21 mouse cellular contexts compared by ENCODE assay signal in genomic region chr8:121885433-121885832, GRCm38 (mm10). TPM values are rescaled to one million over a fixed set of nuclear protein-coding genes. Genes with fewer than 3 reads are reported as not detected.
"Had no signal": no experiment of that assay in that cellular context is flagged by ENCODE, and none has a peak within 500 bp of the region (broad histone marks: within the 10 kb centered on the region; RNA-seq: fewer than 3 reads in every experiment).

No protein-coding gene starts in this region.

- H3K27ac ChIP-seq: limb, embryonic 13.5 days; liver, embryonic 14.5 days; midbrain, embryonic 15.5 days; neural tube, embryonic 13.5 days had no signal

- H3K9ac ChIP-seq: limb, embryonic 13.5 days; liver, embryonic 14.5 days; midbrain, embryonic 15.5 days; neural tube, embryonic 13.5 days had no signal

- DNase-seq: kidney, adult 18-20 months; kidney, postnatal 10 days; kidney, postnatal 4 days; lung, adult 18-20 months; lung, postnatal 36 days; retina, postnatal 1 day; right cerebral cortex, postnatal 4 days; spleen, adult 18-20 months; thymus, adult 18-20 months; thymus, postnatal 14 days had no signal

- H3K9me3 ChIP-seq: limb, embryonic 13.5 days; midbrain, embryonic 15.5 days; neural tube, embryonic 13.5 days had no signal

- H3K27me3 ChIP-seq: limb, embryonic 13.5 days; midbrain, embryonic 15.5 days; neural tube, embryonic 13.5 days had no signal

- H3K4me1 ChIP-seq: midbrain, embryonic 15.5 days; neural tube, embryonic 13.5 days had no signal

- H3K4me2 ChIP-seq: limb, embryonic 13.5 days; midbrain, embryonic 11.5 days; midbrain, embryonic 15.5 days; neural tube, embryonic 13.5 days had no signal

- H3K4me3 ChIP-seq: limb, embryonic 13.5 days; midbrain, embryonic 15.5 days; neural tube, embryonic 13.5 days had no signal

RNA-seq across cellular contexts. Expression of gene Car5a, which starts 59.3 kb away (rescaled TPM):
- total RNA-seq: layer of hippocampus, postnatal 36 days; left cerebral cortex, postnatal 36 days; megakaryocyte, adult 5-6 weeks had no signal
- polyA plus RNA-seq: kidney, embryonic 14.5 days; limb, embryonic 13.5 days; lung, embryonic 16.5 days; stomach, embryonic 14.5 days had no signal
